Mouse (Mus musculus) embryo, embryonic 9.5 days (tissue): ENCODE data around the gene Tenm3.

Source experiments
- DNase-seq: peaks from one replicate; pipeline ENCODE4 v3.0.0-alpha.2; 2017; ENCODE audit errors: extremely low spot score

Tenm3 gene

DNA sequence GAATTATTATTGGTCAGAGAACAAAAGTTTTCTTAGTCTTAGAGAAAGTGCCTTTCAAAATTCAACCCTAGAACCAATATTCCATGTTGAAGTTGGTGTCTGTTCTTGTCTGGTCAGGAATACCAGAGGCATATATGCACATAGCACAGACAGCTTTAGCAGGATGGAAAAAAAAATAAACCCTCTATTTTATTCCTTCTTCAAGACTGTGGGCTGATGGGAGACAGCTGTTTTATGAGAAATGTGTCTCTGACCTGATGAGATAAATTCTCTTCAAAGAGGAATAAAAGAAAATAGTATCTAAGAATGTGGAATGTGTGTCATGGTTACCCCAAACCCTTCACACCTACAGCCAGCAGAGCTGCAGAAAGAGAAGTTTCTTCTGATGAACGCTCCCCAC is 173.4 kb downstream of the Tenm3 start:
- DNase-seq, result no peak

DNA sequence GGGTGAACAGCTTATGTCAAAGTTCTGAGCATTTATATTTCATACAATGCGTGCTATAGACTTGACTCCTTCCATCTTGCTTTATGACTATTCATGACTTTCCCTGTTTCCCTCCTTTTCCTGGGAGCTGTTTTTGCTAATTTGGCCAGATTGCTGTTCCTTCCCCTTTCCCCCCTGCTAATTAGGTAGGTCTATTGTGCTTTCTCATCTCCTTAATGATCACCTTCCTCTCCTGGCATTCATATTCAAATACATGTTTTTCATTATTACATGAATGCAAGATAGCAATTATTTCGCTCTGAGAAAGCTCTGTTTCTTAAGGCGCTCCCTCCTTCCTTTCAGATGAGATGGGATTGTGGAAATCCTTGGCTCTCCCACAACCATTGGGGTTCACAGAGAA is 178.6 kb downstream of the Tenm3 start:
- no peak for DNase-seq

DNA sequence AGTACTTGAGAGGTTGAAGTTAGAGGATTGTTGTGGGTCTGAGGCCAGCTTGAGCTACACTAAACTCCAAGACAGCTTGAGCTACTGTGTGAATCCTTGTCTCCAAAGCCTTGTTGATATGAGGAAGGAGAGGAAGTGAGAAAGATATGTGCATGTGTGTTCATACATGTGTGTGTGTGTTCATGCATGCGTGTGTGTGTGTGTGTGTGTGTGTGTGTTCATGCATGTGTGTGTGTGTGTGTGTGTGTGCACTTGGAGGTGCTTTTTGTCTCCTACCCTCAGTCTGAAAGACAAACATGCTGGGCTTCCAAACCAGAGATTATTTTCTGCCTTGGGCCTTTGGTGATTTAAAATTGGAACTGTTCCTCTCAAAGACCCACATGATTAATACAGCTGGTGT is 184.5 kb downstream of the Tenm3 start:
- no peak for DNase-seq

DNA sequence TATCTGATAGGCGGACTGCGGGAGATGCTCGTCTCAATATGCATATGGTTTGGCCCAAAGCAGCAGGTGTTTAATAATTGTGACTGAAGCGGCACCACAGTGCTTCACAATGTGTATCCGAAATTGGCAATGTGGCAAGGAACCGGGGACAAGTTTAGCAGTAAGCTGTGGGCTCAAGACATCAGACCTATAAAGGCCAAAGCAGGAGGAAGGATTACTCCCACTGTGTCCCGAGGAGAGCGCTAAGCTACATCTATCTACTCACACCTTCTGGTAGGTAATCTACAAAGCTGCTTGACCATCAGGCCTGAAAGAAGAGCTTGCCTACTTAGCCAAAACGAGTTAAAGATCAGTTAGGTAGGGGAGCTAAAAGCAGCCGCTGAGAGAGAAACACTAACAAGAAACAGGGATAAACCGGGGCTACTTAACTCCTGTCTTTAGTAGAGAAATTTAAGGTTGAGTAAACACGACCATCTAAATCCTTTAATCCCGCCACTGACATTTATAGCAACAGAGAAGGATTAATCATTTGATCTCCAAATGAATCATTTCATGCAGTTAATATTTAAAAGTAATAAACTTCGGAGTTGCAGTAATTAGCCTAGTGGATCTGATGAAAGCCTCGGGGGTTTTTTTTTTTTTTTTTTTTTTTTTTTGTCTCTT is 188.2 kb downstream of the Tenm3 start:
- peak; percentile 9 for DNase-seq

DNA sequence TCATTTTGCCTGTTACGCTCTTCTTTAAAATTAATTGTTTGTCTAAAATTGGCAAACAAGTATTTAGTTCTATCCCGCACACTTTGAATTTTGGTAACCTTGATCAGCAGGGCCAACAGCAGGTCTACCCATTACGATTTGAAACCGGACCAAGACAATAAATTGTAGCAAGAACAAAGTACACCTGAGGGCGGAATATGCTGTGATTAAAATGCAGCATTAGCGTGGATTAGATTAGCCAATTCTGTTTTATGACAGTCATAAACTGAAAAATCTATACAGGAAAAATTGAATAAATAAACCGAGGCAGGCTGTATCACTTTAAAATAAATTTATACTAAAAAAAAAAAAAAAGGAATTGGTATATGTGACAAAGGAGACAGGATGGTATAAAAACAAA is 193.9 kb downstream of the Tenm3 start:
- no peak for DNase-seq

DNA sequence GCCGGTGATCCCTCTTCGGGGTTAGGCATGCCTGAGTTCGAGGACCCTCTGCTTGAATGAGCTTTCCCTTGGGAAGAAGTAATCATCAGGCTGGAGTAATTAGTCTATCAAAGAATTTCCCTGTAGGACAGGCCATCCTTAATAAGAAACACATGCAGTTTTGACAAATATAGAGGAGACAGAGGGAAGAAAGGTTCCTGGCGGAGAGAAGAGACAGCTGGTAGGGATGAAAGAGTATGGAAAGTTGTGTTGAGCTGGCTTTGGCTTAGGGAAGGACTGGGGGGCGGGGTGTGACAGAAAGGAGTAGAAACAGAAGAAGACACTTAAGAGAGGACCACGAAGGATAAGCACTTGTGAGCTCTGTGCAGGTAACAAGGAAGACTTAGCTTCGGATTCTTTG is 194.3 kb downstream of the Tenm3 start:
- DNase-seq, result no peak

DNA sequence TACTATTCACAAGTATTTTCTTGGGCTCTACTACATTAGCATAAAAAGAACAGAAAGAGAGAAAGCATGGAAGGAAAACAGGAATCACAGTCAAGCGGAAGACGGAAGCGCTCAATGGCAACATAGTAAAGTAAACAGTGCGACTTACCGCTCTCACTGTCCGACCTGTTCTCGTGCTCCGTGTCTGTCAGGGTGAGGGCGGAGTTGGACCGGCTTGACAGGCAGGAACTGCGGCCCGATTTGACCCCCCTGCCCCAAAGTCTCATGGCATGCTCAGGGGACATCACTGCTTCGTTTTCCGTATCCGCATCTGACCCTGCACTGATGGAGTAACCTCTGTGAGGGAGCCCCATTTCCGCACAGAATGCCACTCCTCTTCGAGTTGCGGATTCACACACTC is 197.6 kb downstream of the Tenm3 start:
- DNase-seq, result no peak

DNA sequence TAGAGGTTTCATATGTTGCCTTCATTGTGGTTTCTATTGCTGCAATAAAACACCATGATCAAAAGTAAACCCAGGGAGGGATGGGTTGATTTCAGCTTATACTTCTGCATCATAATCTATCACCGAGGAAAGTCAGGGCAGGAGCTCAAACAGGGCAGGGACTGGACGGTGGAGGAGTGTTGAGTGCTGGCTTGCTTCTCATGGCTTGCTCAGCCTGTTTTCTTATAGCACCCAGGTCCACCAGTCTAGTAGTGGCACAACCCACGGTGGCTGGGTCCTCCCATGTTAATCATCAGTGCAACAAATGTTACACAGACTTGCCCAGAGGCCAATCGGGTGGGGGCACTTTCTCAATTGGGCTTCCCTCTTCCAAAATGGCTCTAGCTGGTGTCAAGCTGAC is 205.6 kb downstream of the Tenm3 start:
- no peak for DNase-seq

DNA sequence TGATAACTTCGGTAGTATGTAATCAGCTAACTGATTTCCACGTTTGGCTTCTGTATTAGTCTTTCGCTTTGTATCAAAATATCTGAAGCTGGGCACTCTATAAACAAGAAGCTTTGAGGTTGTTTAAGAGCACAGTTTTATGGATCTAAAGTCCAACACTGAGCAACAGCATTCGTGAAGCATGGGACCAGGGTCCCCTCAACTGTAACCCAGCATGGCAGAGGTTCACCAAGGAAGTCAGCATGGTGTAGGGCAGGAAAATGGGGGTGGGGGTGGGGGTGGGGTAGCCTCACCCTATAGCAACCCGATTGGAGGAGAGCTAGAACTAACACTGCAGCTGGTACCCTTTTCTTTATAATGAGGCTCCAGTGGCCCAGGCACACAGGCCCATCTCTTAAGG is 206.8 kb downstream of the Tenm3 start:
- no peak for DNase-seq

DNA sequence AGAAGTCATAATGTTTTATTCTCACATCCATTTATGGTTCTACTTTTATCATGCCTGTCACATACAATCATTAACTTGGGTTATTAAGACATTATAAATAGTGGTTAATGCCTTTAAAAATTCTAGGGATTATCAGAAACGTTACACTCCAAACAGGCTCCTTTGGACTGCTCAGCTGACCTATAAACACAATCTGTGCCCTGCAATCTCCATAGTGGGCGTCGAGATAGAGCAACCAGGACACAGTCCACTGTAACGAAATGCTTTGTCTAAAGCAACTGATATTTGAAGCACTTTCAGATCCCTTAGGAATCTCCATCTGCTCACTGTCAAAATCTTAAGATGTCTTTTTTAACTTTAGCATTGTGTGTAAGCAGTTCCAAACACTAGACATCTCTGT is 207.9 kb downstream of the Tenm3 start:
- DNase-seq, result no peak

DNA sequence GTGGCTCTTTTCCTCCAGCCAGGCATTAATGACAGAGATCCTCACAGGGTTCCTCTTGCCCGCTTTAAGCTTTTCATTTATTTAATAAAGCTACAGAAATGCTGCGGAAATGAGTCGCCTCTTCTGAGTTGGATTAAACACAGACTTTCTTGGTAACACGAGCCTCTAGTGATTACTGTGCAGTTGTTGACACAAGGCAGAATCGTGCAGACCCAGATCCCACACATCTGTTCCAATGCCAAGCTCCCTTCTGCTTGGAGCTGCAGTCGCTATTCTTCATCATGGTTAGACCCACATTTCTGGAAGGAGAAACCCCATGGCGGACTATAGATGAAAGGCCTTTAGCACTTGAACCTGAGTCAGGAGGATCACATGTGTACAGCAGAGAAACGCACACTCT is 210.3 kb downstream of the Tenm3 start:
- no peak for DNase-seq

DNA sequence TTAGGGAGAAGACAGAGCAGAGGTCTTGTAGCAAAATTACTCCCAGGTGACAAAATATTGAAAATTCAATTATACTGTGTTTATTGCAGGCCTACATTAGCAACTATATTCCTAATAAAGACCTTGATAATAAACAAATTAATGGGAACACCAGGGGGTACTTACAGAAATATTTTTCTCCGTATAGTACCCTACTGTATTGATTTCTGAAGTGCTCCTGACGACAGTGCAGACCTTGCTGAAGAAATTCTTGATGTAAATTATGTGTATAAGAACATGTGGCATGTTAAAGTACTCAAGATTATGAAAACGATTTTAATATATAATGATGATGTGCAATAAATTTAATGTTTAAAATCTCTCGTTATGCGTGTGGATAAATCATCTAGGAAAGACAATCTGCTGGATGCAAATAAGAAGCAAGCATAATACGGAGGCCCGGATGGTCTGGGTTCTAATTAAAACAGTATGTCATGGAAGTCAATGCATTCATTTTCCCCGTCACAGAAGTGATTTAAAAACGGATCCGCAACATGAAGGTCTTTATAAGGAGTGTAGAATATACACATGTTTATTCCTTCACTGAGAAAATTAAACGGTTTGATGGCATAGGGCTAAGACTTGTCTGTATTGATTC is 221.1 kb downstream of the Tenm3 start:
- no peak for DNase-seq

DNA sequence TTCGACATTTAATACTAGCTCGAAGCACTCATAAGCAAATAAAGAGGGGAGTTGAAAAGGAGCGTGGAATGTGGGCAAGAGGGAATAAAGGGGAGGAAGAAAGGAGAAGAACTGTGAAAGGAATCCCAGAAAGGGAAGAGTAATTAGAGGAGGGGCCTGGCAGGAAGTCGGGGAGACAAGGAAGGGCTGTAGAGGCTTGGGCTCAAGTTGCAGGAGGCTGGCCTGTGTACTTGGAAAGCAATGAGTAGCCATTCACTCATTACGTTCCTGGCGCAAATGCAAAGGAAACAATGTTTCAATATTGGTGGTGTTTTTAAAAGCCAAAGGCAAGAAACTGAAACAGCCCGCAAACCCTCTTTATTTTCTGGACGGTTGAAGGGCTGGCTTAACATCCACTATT is 228.7 kb downstream of the Tenm3 start:
- DNase-seq, result peak; percentile 40

DNA sequence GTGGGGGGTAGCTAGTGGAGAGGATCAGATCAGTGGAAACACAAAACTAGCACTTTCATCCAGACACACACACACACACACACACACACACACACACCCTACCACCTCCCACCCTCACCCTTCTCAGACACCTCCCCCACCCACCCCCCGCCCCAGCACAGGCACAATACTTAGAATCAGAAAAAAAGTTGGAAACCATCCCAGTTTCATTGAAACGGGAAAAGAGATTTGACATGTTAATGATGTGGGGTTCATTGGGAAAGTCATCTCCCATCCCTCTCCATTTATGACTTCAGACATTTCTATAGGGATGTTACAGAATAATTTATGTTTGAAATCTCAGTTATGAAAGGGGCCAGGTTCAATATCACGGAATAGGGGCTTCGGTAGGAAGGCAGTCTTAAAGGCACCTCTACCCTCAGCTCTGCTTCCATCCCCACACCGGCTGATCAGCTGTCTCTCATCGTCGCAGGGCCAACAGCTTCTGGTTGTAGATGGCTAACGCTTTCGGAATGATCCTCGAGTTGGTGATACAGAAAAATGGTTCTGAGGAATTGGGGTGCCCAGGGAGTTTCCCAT is 231.7 kb downstream of the Tenm3 start:
- DNase-seq, result no peak

DNA sequence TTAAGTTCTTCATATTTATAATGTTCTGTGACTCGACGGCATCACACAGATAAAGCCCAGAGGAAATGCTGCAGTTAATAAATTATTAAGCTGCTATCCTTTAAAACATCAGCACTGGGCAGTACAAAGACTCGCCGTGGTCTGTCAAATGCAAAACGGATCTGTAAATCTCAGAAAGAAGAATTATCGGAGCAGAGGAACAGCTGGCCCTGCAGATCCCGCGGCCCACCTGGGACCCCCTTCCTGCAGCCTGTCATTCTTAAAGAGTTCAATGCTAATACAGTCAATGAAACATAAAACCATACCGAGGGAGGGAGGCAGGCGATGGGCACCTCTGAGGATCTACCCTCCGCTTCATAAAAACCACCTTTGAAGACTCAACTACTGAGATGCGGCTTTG is 232.6 kb downstream of the Tenm3 start:
- no peak for DNase-seq

DNA sequence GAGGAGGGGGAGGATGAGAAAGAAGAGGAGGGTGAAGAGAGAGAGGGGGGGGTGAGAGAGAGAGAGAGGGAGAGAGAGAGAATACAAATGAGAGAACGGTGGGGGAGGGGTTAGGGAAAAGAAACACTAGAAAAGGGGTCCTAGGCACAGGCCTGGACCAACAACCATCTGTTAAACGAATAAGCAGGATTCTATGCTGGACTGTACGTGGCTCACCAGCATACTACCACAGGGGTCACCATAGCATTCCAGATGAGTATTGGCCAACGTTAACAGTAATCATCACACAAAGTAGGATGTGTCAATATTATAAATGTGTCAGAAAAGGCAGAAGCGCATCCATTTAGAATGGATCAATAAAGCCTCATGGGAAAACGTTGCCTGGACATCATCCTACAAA is 233.4 kb downstream of the Tenm3 start:
- no peak for DNase-seq

DNA sequence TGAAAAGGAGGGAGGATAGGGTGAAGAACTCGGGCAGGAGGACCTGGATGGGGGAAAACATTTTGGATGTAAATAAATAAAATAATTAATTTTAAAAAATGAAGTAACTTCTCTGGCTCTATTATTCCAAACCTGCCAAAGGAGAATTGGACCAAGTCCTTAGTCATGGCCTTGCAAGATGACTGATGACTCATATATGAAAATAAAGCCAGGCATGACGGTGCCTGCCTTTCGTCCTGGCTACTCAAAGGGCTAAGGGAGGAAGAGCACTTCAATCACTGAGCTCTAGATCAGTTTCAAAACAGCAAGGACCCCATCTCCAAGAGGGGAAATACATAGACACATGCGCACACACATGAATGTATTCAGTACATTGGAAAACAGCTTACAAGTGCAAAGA is 234.1 kb downstream of the Tenm3 start:
- no peak for DNase-seq

DNA sequence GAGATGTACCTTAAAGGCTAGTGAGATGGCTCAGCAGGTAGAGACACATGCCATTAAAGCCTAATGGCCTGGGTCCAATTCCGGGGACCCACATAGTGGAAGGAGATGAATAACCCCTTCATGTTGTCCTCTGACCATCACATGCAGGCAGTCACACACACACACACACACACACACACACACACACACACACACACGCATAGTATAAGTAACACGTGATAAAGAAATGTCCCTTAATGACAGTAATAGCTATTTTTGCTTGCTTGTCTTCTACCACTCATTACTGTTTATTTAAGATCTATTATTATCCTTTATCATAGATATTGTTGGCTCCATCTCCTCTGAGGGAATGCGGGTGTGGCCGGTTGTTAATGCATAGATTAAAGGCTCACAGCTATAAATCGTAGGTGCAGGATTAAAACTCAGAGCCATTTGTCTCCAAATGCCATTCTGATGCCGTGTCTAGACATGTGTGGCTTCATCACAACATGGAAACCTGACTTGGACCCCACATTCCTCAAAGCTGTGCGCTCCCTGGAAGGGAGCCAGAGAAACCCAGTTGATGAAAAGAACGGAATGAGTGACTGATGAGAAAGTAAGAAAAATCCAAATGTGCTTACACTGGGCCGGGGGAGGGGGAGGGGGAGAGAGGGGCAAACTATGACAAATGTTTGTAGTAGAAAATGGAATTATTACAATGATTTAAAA is 239.4 kb downstream of the Tenm3 start:
- DNase-seq, result no peak

DNA sequence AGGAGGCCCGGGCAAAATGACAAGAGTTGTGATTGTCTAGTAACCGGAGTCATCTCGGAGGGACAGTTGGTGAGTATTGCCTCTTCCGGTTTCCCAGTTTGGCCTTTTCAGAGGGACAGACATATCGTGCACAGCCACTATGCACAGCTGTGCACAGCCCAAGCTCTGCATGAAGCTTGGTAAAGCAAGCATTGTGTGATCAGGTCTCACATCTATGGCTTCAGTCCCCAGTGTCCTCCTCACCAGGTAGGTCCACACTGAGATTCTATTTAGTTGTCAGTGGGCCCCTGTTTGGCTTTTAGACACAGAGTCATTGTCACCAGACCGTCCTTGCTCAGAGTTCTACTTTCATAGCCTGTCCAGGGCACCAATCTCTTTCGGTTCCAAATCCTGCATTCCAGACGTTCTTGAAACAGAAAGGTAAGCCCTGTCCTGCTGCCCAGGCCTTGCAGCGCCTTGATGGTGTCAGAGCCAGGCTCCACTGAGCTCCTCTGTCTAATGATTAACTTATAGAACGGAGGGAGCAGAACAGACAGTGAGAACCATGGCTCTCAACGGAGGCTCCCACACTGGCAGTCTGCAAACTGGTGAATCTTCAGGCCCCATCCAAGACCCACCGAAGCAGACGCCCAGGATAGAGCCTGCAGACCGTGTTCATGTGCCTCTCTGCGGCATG is 240.4 kb downstream of the Tenm3 start:
- DNase-seq, result no peak

DNA sequence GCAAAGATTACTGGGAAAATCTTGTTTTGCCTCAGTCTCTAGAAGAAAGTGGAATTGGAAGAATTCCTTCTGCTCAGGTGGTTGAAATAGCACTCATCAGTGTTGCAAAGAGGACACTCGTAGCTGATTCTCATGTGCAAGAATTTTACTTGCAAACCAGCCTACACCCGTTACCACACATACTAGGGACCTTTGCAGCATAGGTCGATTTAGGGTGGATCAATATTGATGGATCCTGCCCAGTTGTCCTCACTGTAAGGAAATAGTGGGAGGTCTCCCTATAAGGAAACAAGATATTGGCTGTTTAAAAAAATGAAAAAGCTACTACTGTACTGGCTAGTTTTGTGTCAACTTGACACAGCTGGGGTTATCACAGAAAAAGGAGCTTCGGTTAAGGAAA is 242.1 kb downstream of the Tenm3 start:
- no peak for DNase-seq

DNA sequence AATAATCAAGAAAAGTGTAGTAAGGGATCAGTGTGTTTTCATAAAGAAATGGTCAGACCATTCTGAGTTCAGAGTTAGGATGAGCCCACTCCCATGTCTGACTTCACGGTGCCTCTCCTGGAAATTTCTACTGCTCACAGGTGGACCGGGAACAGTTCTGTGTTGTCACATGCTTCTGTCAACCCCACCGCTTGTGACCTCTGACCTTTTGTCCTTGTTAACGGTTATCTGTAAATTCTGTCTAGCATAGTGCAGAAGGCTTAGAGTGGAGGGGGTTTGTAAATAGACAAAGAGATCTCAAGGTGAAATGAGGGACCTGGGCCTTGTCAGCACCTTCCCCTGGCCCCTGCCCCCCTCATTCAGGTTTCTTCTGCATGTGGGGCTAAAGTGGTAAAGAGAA is 244.7 kb downstream of the Tenm3 start:
- DNase-seq, result no peak

DNA sequence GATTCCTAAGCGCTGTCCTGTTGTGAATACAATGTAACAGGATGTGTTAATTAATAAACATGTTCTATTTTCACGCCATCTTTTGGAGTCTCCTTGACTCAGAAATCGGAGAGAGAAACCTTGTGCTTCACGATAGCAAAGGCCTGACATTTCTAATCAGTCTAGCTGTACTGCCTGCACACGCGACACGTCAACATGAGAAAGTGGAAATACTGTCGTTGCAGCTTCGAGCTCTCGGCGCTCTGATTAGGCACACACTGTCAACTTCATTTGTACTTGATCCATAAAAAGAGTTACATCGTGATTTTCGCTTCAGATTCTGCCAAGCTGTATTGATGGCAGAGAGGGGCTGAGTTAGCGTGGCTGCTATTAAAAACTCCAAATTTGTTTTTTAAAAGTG is 247.4 kb downstream of the Tenm3 start:
- DNase-seq, result no peak

DNA sequence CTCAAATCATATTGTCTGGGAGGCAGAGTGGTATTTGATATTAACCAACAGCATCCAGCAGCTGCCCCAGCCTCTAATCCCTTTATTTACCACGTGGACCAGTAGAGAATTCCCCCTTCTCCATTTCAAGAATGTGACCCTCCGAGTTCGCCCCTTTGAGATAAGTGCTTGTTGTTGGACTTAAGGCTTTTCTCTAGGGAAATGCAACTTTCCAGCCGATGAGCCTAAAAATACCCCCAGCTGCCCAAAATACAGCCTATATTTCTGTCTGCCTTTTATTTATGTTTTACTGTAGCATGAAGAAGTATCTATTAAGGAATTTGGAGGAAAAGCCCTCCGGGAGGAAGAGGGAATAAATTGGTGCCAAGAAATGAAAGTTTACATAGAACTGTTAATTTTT is 251.9 kb downstream of the Tenm3 start:
- no peak for DNase-seq
